Mouse (Mus musculus) testis, adult 2 months (tissue): ENCODE results near the gene Tmem132a.

ENCODE experiments used
- CTCF ChIP-seq: fragments of 200-500 bp; IDR thresholded peaks from 2 replicates; pipeline ENCODE4 v1.5.1; 2012; ENCODE audit warnings: low read depth, mild to moderate bottlenecking, inconsistent platforms, low read length, moderate library complexity; ENCODE audit not compliant: control insufficient read depth, insufficient read depth, insufficient replicate concordance
- POLR2A ChIP-seq: fragments of 200-500 bp; IDR thresholded peaks from 2 replicates; pipeline ENCODE4 v1.6.1; 2012; ENCODE audit warnings: low read depth, mild to moderate bottlenecking, inconsistent platforms, low read length, moderate library complexity; ENCODE audit not compliant: control insufficient read depth

GRCm38 (mm10) chr19:10866351-10866750 is 3.4 kb downstream of the Tmem132a start:
- no peak for TF ChIP-seq POLR2A
- no peak for TF ChIP-seq CTCF
